Comparison of ENCODE assay signal across 7 mouse cellular contexts in the genomic region with DNA sequence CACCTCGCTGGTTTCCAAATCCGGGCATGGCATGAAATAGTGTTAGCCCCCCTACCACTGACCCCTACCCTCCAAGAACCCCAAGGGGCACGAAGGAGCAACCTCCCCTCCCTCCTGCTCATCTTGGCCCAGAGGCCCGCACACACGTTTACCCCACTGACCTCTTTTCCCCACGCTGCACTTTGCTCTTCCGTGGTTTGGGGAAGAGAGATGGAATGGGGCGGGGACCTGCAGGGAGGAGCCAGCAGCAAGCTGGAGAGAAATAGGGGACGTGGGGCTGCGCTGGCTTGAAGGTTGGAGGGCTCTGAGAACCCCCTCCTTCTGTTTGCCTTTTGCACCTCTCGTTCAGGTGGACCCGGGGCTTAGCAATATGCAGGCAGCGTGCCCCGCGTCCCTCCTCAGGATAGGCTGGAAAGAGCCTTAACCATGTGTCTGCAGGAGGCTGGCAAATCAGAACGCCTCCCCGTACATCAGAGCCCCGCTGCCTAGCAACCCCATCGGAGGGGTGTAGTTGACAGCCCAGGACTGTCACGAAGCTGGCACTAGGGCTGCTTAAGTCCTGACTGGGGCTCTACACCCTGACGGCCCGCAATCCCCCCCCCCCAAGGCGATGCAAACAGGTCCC. TPM values are rescaled to one million over a fixed set of nuclear protein-coding genes. Genes with fewer than 3 reads are reported as not detected.
A peak's percentile ranks its signal among the peaks of the same experiment; 100 is the strongest.
DNase-seq lines count a peak whose midpoint lies in the region; ATAC-seq and TF ChIP-seq lines count a peak whose summit lies in the region.

No protein-coding gene starts in this region.

- peaks cover 63% of the 10 kb centered on the region for H3K27me3 ChIP-seq in forebrain, embryonic 10.5 days (ENCODE audit: poor library complexity, severe bottlenecking)
- peaks cover 44% of the 10 kb centered on the region for H3K27me3 ChIP-seq in intestine, embryonic 14.5 days (replicated peaks; ENCODE audit: control insufficient read depth, insufficient read depth, low read length)

- ATAC-seq in intestine, embryonic 14.5 days (replicated peaks; ENCODE audit: low FRiP score, low TSS enrichment, low read depth) = peak; percentile 52; the same call in 1 of the 2 replicates

- H3K27ac ChIP-seq in bone marrow macrophage, adult 2 months (ENCODE audit: insufficient read depth, low read depth, low read length) = peak overlapping the region; percentile 56; the same call in 1 of the 2 replicates
- H3K27ac ChIP-seq in forebrain, embryonic 10.5 days = 0 out of 2 replicates have a peak overlapping the region, but pooled peaks have one; percentile 3
- no peak overlapping the region for H3K27ac ChIP-seq in intestine, embryonic 14.5 days (ENCODE audit: low read depth)

- no peak for TF ChIP-seq CTCF in bone marrow macrophage, adult 2 months (IDR thresholded peaks at IDR 0.05; ENCODE audit: low read depth, low read length)

- H3K36me3 ChIP-seq in forebrain, embryonic 10.5 days (replicated peaks) = peaks cover 43% of the 10 kb centered on the region
- H3K36me3 ChIP-seq in intestine, embryonic 14.5 days (ENCODE audit: control insufficient read depth, insufficient read depth, low read length) = no peaks in the 10 kb centered on the region

- peak overlapping the region; percentile 53 for H3K4me3 ChIP-seq in bone marrow macrophage, adult 2 months (ENCODE audit: insufficient read depth, low read length)
- H3K4me3 ChIP-seq in forebrain, embryonic 10.5 days = peak overlapping the region; percentile 52
- H3K4me3 ChIP-seq in intestine, embryonic 14.5 days (ENCODE audit: low read depth, low read length) = peak overlapping the region; percentile 38; the same call in 1 of the 2 replicates

- WGBS in forebrain, embryonic 10.5 days = 26% methylated on average over 23 of the region's 23 CpGs
- 23% methylated on average over 23 of the region's 23 CpGs for WGBS in intestine, embryonic 14.5 days

- intact Hi-C loops in left cerebral cortex, postnatal 36 days (cut with DNase I) = no loop called here

- peak overlapping the region; percentile 84 for H3K4me2 ChIP-seq in intestine, embryonic 14.5 days (ENCODE audit: low read length)

- no peaks in the 10 kb centered on the region for H3K9me3 ChIP-seq in forebrain, embryonic 10.5 days
- H3K9me3 ChIP-seq in intestine, embryonic 14.5 days (ENCODE audit: control insufficient read depth, low read length) = no peaks in the 10 kb centered on the region

- DNase-seq in ES-CJ7 (ENCODE audit: low read depth, low spot score) = peak; percentile 42
- peak; percentile 71 for DNase-seq in forebrain, embryonic 10.5 days (ENCODE audit: extremely low spot score, low spot score)
- no peak for DNase-seq in intestine, embryonic 14.5 days (ENCODE audit: low spot score)
- peak; percentile 58 for DNase-seq in left cerebral cortex, postnatal 36 days (ENCODE audit: low spot score in 2 of 2)
- DNase-seq in natural killer cell, adult 2 months (ENCODE audit: low spot score in 2 of 2) = peak; percentile 33 to 44
- DNase-seq in thymus, postnatal 25 days = peak; percentile 26

- no peak for TF ChIP-seq POLR2A in bone marrow macrophage, adult 2 months (IDR thresholded peaks at IDR 0.05; ENCODE audit: borderline replicate concordance, low read depth, low read length)

- 0 out of 2 replicates have a peak, but pooled peaks cover 4% of the 10 kb centered on the region for H3K4me1 ChIP-seq in bone marrow macrophage, adult 2 months (ENCODE audit: control insufficient read depth, insufficient read depth, low read length)
- H3K4me1 ChIP-seq in forebrain, embryonic 10.5 days = peaks cover 41% of the 10 kb centered on the region
- peaks cover 18% of the 10 kb centered on the region for H3K4me1 ChIP-seq in intestine, embryonic 14.5 days (replicated peaks; ENCODE audit: control insufficient read depth, insufficient read depth, low read length)

- H3K9ac ChIP-seq in intestine, embryonic 14.5 days (ENCODE audit: low read length) = no peak overlapping the region

RNA-seq across cellular contexts. Expression of a gene that starts 39.2 kb away (rescaled TPM):
- polyA plus RNA-seq in bone marrow macrophage, adult 2 months (2012; ENCODE audit: insufficient read depth, insufficient read length, missing spikeins) = 26.6 and 26.9 TPM in 2 replicates
- 83.3 and 83.4 TPM in 2 replicates for polyA plus RNA-seq in forebrain, embryonic 10.5 days (2016; fragmentation: Nextera tagmentation; extraction: Ambion mirVana)
- 31.7 and 37.4 TPM in 2 replicates for polyA plus RNA-seq in intestine, embryonic 14.5 days (2014; fragmentation: Nextera tagmentation; extraction: Ambion mirVana)
- total RNA-seq in left cerebral cortex, postnatal 36 days (2021) = 10 to 100 TPM; 23.7 to 27.3 TPM
